Mouse (Mus musculus): Measurements from ENCODE around the gene Tnfrsf14. TPM values are rescaled to one million over a fixed set of nuclear protein-coding genes. Genes with fewer than 3 reads are reported as not detected.

Tnfrsf14 gene
- total RNA-seq, 4 experiments from 2014 or later: 1.5 to 3.0 (median 2.8) TPM

GRCm38 (mm10) chr4:154882014-154882659 is 46.2 kb downstream of the Tnfrsf14 start:
- no peak for DNase-seq (ENCODE audit: low spot score in 2 of 2)

- no peak for DNase-seq (ENCODE audit: low spot score in 2 of 2)
Observed at GRCm38 (mm10) chr4:154880730-154881129, 47.6 kb downstream of the Tnfrsf14 start.

GRCm38 (mm10) chr4:154877864-154878548 is 50.4 kb downstream of the Tnfrsf14 start:
- DNase-seq (ENCODE audit: low spot score in 2 of 2): peak; percentile 69 to 82

- no peak for DNase-seq (ENCODE audit: low spot score in 2 of 2)
Observed at GRCm38 (mm10) chr4:154873186-154873585, 55.2 kb downstream of the Tnfrsf14 start.

Other genes starting within 250 kb of the Tnfrsf14 start
- gene Ttc34, start 91.1 kb downstream of the Tnfrsf14 start, total RNA-seq (2022): 1 to 10 TPM; 2.8 to 5.0 (median 4.4) TPM
- gene Mmel1, start 59.0 kb downstream of the Tnfrsf14 start, total RNA-seq (2022): 1 to 10 TPM in 2 of 4 experiments, under 1 TPM in 2; 0.37 to 1.2 (median 0.78) TPM
- gene Fam213b, start 29.4 kb downstream of the Tnfrsf14 start, total RNA-seq (2022): 10 to 100 TPM; 56.5 to 68.1 (median 60.5) TPM
- gene Hes5, start 32.4 kb upstream of the Tnfrsf14 start, total RNA-seq (2022): 10 to 100 TPM; 31.5 to 42.6 (median 41.9) TPM
- gene Pank4, start 35.6 kb upstream of the Tnfrsf14 start, total RNA-seq (2022): 10 to 100 TPM; 35.5 to 44.7 (median 38.6) TPM
- gene Plch2, start 128.2 kb upstream of the Tnfrsf14 start, total RNA-seq (2022): 10 to 100 TPM; 56.8 to 64.3 (median 60.9) TPM
- gene Pex10, start 138.5 kb upstream of the Tnfrsf14 start, total RNA-seq (2022): 10 to 100 TPM; 17.6 to 21.2 (median 19.5) TPM
- 10 to 100 TPM; 63.3 to 69.9 (median 64.2) TPM for gene Rer1, start 157.8 kb upstream of the Tnfrsf14 start, total RNA-seq (2022)
- 10 to 100 TPM; 10.2 to 19.4 (median 12.9) TPM for gene Morn1, start 158.0 kb upstream of the Tnfrsf14 start, total RNA-seq (2022)

Data from left cerebral cortex, adult 8-10 months (tissue).